Mouse (Mus musculus): ENCODE measurements around the gene B3galt5.

The B3galt5 gene

GRCm38 (mm10) chr16:96341945-96342344, 106.3 kb downstream of the B3galt5 start:
- no peak for DNase-seq (ENCODE audit: low spot score in 2 of 2)

- DNase-seq (ENCODE audit: low spot score in 2 of 2), result peak; percentile 69 to 89
Observed at GRCm38 (mm10) chr16:96345117-96345516, 109.5 kb downstream of the B3galt5 start.

GRCm38 (mm10) chr16:96348070-96348469, 112.5 kb downstream of the B3galt5 start:
- DNase-seq (ENCODE audit: low spot score in 2 of 2), result no peak

- no peak for DNase-seq (ENCODE audit: low spot score in 2 of 2)
Observed at GRCm38 (mm10) chr16:96348766-96349165, 113.2 kb downstream of the B3galt5 start.

GRCm38 (mm10) chr16:96351520-96351919, 115.9 kb downstream of the B3galt5 start:
- DNase-seq (ENCODE audit: low spot score in 2 of 2), result no peak

- no peak for DNase-seq (ENCODE audit: low spot score in 2 of 2)
Observed at GRCm38 (mm10) chr16:96353296-96353896, 117.8 kb downstream of the B3galt5 start.

- no peak for DNase-seq (ENCODE audit: low spot score in 2 of 2)
Observed at GRCm38 (mm10) chr16:96353996-96354395, 118.4 kb downstream of the B3galt5 start.

- DNase-seq (ENCODE audit: low spot score in 2 of 2), result peak; percentile 46 to 75
Observed at GRCm38 (mm10) chr16:96357903-96358302, 122.3 kb downstream of the B3galt5 start.

- DNase-seq (ENCODE audit: low spot score in 2 of 2), result no peak
Observed at GRCm38 (mm10) chr16:96361305-96362124, 125.9 kb downstream of the B3galt5 start.

- DNase-seq (ENCODE audit: low spot score in 2 of 2), result no peak
Observed at GRCm38 (mm10) chr16:96362873-96363272, 127.3 kb downstream of the B3galt5 start.

- no peak for DNase-seq (ENCODE audit: low spot score in 2 of 2)
Observed at GRCm38 (mm10) chr16:96363277-96363676, 127.7 kb downstream of the B3galt5 start.

- no peak for DNase-seq (ENCODE audit: low spot score in 2 of 2)
Observed at GRCm38 (mm10) chr16:96364870-96365269, 129.3 kb downstream of the B3galt5 start.
